Mouse (Mus musculus) WW6 (cell line): Measurements from ENCODE around the gene Urod.

ENCODE experiments used
- DNase-seq: peaks from one replicate; pipeline ENCODE4 v3.0.0-alpha.2; 2013; ENCODE audit warnings: low read depth, low spot score

Gene Urod

DNA sequence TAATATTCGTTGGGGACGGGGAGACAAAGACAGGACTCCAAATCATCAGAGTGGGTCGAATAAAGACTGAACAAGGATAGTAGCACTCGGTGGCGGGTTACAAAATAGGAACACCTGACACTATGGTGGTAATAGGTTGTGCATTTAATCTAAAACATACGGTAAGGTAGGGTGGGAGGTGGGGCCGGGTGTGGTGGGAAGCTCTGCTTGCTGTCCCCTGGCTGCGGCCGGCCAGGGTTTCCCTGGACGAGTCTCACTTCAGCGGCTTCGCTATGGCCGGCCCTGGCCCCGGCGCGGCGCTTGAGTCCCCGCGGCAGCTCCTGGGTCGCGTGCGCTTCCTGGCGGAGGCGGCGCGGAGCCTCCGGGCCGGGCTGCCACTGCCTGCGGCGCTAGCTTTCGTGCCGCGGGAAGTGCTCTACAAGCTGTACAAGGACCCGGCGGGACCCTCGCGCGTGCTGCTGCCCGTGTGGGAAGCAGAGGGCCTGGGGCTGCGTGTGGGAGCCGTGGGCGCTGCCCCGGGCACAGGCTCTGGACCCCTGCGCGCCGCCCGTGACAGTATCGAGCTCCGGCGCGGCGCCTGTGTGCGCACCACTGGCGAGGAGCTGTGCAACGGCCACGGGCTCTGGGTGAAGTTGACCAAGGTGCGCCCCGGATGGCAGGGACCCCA lies 1.1 kb upstream of the Urod start, which contains the start of gene Hectd3:
Hectd3 (plus strand) TSS at position 187 of the 667 bp plus-strand sequence.
- no peak for DNase-seq

GRCm38 (mm10) chr4:116991366-116991765 lies 2.8 kb downstream of the Urod start:
- no peak for DNase-seq

GRCm38 (mm10) chr4:116989731-116990130 lies 4.5 kb downstream of the Urod start:
- no peak for DNase-seq

DNA sequence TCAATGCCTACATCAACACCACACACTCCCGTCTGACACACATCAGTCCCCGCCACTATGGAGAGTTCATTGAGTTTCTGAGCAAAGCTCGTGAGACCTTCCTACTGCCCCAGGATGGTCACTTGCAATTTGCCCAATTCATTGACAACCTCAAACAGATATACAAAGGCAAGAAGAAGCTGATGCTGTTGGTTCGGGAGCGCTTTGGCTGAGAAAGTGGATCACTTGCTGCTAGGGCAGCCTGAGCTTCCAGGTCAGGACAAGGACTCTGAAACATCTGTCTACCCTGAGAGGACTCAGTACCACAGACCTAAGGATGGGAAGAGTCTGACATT lies 7.1 kb downstream of the Urod start:
- no peak for DNase-seq

DNA sequence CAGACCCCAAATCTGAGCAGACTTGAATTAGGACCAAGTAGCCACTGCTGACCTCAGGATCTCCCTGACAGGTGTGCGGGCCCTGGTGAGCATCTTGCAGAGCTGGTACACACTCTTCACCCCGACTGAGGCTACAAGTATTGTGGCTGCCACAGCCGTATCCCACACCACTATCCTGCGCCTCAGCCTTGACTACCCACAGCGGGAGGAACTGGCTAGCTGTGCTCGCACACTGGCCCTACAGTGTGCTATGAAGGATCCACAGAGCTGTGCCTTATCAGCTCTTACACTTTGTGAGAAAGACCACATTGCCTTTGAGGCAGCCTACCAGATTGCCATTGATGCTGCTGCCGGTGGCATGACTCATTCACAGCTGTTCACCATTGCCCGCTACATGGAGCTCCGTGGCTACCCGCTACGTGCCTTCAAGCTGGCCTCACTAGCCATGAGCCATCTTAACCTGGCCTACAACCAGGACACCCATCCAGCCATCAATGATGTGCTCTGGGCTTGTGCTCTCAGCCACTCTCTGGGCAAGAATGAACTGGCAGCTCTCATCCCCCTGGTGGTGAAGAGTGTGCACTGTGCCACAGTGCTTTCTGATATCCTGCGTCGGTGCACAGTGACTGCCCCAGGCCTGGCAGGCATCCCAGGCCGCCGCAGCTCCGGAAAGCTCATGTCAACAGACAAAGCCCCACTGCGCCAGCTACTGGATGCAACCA lies 7.7 kb downstream of the Urod start:
- DNase-seq, result peak; percentile 82

DNA sequence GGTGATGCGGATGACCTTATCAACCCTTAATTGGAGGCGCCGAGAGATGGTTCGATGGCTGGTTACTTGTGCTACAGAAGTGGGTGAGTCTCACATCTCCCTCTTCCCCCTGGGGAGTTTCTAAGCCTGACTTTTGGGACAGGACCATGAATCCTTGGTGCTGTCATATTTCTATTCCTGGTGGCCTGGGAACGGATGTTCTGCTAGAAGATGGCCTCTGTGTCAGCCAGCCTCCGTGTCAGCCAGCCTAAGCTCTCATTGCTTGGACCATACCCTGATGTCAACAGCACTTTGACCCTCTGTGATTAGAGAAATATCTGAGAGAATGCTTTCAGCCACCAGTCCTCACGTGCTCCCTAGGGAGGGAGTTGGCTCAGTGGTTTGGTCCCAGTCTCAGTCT lies 8.5 kb downstream of the Urod start:
- no peak for DNase-seq

- DNase-seq, result no peak
These were observed 17.7 kb downstream of the Urod start for GRCm38 (mm10) chr4:116976503-116976902.

GRCm38 (mm10) chr4:116954951-116955350 lies 39.3 kb downstream of the Urod start:
- no peak for DNase-seq

- no peak for DNase-seq
These were observed 42.6 kb downstream of the Urod start for GRCm38 (mm10) chr4:116951642-116952041.

DNA sequence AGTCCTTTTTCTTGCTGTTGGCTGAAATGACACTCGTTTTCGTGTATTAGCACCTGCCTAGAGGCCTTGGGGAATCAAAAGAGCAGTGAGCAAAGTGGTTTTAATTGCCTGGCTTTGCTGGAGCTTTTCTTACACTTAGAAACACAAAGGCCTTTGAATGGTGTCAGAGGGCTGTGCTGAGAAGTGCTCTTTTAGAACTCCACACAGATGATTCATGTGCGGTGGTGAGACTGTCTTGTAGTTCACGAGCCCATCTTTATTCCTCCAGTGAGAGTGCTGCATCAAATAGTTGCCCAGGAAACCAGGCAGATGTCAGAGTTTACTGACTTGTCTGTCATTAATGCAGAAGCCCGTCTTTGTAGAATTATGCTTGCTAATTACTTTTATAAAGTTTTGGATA lies 50.2 kb downstream of the Urod start:
- DNase-seq, result no peak

DNA sequence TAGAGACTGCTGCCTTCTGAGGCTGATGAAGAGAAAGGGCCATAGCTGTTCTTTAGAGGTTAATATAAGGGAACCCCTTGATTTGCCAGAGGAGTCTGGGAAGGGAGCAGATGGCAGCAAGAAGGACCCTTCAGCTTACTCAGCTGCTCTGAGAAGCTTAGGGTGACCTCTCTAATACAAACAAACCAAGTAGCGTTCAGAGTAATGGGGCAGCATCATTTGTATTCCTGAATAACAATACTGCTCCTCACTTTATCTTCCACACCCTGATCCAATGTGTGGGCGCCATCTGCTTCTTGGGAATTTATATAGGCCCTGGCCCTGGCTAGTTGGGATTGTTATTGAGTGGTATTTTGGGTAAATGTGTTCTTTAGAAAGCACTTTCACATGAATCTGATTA lies 51.5 kb downstream of the Urod start:
- no peak for DNase-seq
